Mouse (Mus musculus) midbrain, postnatal 0 days (tissue): ENCODE measurements around the gene Prokr2. TPM values are rescaled to one million over a fixed set of nuclear protein-coding genes. Genes with fewer than 3 reads are reported as not detected.

Experiments used
- ATAC-seq: fragments of 200-750 bp; cut with Nextera tagmentation; 2 replicates; pipeline ENCODE4 v1.8.0; 2017; ENCODE audit warnings: moderate number of reproducible peaks, mild to moderate bottlenecking, moderate TSS enrichment, moderate library complexity; ENCODE audit not compliant: low FRiP score
- DNase-seq: peaks from one replicate; pipeline ENCODE4 v3.0.0-alpha.2; 2015; ENCODE audit warnings: low spot score
- H3K27ac ChIP-seq: fragments of 300-500 bp; sonication (generic); 2 replicates; pipeline ENCODE4 v1.5.1; 2014; ENCODE audit warnings: low read depth, mild to moderate bottlenecking, low read length, mixed read lengths
- H3K27me3 ChIP-seq: fragments of 300-500 bp; sonication (generic); 2 replicates; pipeline ENCODE4 v1.6.1; 2014; ENCODE audit warnings: low read length, control low read depth, mixed read lengths; ENCODE audit not compliant: insufficient read depth
- H3K36me3 ChIP-seq: fragments of 300-500 bp; sonication (generic); 2 replicates; pipeline ENCODE4 v1.6.1; 2014; ENCODE audit warnings: low read length, control low read depth, mixed read lengths; ENCODE audit not compliant: insufficient read depth
- H3K4me1 ChIP-seq: fragments of 300-500 bp; sonication (generic); 2 replicates; pipeline ENCODE4 v1.6.1; 2014; ENCODE audit warnings: mild to moderate bottlenecking, control low read depth, antibody characterized with exemption, low read length, mixed read lengths; ENCODE audit not compliant: insufficient read depth
- H3K4me2 ChIP-seq: fragments of 300-500 bp; sonication (generic); 2 replicates; pipeline ENCODE4 v1.6.1; 2014; ENCODE audit warnings: low read depth, mild to moderate bottlenecking, low read length, mixed read lengths; ENCODE audit not compliant: poor library complexity, severe bottlenecking
- H3K4me3 ChIP-seq: fragments of 300-500 bp; sonication (generic); 2 replicates; pipeline ENCODE4 v1.5.1; 2014; ENCODE audit warnings: low read depth, mild to moderate bottlenecking, low read length, moderate library complexity
- H3K9ac ChIP-seq: fragments of 300-500 bp; sonication (generic); replicated peaks from 2 replicates; pipeline ENCODE4 v1.6.1; 2014; ENCODE audit warnings: mild to moderate bottlenecking, low read length, moderate library complexity, mixed read lengths; ENCODE audit not compliant: poor library complexity, severe bottlenecking
- H3K9me3 ChIP-seq: fragments of 300-500 bp; sonication (generic); 2 replicates; pipeline ENCODE4 v1.6.1; 2016; ENCODE audit warnings: low read length, control low read depth
- CTCF ChIP-seq: IDR thresholded peaks from 2 replicates; pipeline ENCODE4 v1.5.1; 2016; ENCODE audit warnings: antibody characterized with exemption, mild to moderate bottlenecking
- WGBS: fragments of 180-500 bp; shearing (Covaris S2); extraction: QIAGEN DNeasy Blood & Tissue Kit; methylation state at CpG from one replicate; pipeline ENCODE4 v1.1.7; 2014; 5-methylcytosine and 5-hydroxymethylcytosine counted together
- polyA plus RNA-seq: library from polyadenylated mRNA; unstranded; fragments of >200 nt; fragmentation: Nextera tagmentation; extraction: Ambion mirVana; gene quantifications from 2 replicates; pipeline ENCODE4 v1.2.1, GENCODE M21; 2015
- total RNA-seq: library from RNA; depleted of rRNA; stranded (reverse); fragments of >200 nt; gene quantifications from 2 replicates; pipeline ENCODE4 v1.2.3, GENCODE M21; 2014

Gene Prokr2
- total and polyA plus RNA-seq, 2 experiments from 2014 or later = 6.5 to 24.9 TPM

DNA sequence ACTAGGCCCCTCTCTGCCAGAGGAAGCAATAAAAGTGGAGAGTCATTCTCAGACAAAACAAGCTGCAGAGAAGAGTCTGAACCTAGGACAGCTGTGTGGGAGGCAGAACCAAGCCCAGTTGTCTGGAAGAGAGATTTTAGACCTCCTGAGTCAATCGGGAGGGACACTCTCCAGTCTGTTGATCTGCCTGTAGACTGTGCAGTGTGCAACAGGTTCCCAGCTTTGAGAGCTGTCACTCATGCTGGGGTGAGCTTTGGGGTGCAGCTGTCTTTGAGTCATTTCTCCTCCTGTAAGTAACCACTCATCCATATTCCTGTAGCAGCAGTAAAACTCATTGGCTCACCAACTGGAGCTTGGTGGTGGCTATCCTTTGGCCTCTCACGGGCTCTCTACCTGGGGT, 33.2 kb upstream of the Prokr2 start:
- no peaks in the 10 kb centered on the region for H3K36me3 ChIP-seq
- no peaks in the 10 kb centered on the region for H3K27me3 ChIP-seq
- peaks cover 6% of the 10 kb centered on the region; the same call in 1 of the 2 replicates for H3K9me3 ChIP-seq
- 79% methylated on average over 2 of the region's 2 CpGs for WGBS
- no peak for DNase-seq
- no peak overlapping the region for H3K4me3 ChIP-seq
- TF ChIP-seq CTCF = no peak
- H3K4me1 ChIP-seq = no peaks in the 10 kb centered on the region
- H3K4me2 ChIP-seq = no peak overlapping the region
- ATAC-seq = no peak
- H3K27ac ChIP-seq = no peak overlapping the region
- no peak overlapping the region for H3K9ac ChIP-seq

DNA sequence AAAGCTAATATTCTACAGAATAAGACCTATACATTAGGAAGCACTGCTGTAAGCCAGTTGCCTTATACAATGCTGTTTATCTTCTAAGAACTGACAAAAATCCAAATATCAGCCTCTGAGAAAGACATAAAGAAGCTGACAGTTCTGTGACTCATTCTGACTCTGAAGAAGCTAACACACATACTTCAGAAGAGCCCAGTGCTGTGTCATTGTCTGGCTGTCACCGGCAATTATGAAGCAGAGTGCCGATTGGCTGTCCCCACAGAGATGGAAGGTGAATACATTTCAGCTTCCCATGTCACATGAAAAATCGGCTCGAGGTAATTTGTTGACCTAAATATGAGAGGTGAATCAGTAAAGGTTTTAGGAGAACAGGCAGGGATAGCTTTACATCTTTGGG, 24.9 kb upstream of the Prokr2 start:
- H3K4me1 ChIP-seq = no peaks in the 10 kb centered on the region
- WGBS = 69% methylated on average over 4 of the region's 4 CpGs
- no peak overlapping the region for H3K4me3 ChIP-seq
- H3K9me3 ChIP-seq = no peaks in the 10 kb centered on the region
- ATAC-seq (no peak), DNase-seq (no peak)
- H3K4me2 ChIP-seq = no peak overlapping the region
- H3K27ac ChIP-seq = no peak overlapping the region
- no peak for TF ChIP-seq CTCF
- H3K36me3 ChIP-seq = no peaks in the 10 kb centered on the region
- H3K9ac ChIP-seq = no peak overlapping the region
- H3K27me3 ChIP-seq = no peaks in the 10 kb centered on the region

DNA sequence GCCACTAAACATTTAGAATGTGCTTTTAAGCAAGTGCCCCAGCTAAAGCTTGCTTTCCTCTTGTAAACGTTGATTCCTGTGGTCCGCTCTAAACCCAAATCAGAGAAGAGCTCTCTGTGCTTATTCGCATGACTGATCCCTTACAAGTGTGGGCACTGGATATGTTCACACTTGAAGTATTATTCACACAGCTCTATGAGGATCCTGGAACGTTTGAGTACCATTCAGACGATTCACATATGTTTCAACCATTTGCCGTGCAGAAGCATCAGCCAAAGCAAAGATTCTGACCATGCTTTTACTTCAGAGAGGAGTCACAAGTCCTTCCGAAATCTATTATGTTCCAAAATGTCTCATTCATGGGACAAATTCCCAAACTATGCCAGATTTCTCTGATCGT, 12.9 kb upstream of the Prokr2 start:
- Histone ChIP-seq H3K27ac (no peak overlapping the region), H3K36me3 (no peaks in the 10 kb centered on the region), H3K4me3 (no peak overlapping the region), H3K27me3 (no peaks in the 10 kb centered on the region), H3K4me2 (no peak overlapping the region), H3K9me3 (peaks cover 12% of the 10 kb centered on the region), H3K9ac (no peak overlapping the region), H3K4me1 (no peaks in the 10 kb centered on the region)
- ATAC-seq (no peak), DNase-seq (no peak)
- 81% methylated on average over 8 of the region's 8 CpGs for WGBS
- no peak for TF ChIP-seq CTCF

DNA sequence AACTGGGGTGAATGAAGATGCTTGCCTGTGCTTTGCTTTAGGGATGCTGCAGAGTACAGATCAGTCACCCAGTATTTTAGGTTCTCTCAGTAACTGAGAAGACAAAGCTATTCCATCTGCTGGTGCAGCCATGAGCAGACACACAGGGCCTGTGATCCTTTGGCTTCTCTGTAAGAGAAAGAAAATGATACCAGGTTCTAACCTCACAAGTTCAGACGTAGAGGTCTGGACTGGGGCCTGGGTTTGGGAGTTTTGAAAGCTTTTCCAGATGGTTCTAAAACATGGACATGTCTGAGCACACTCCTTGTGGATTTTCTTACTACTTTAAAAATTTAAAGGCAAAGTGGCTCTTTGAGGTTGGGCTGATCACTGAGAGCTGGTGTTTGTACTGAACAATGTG, 10.5 kb upstream of the Prokr2 start:
- no peak for ATAC-seq
- WGBS = 70% methylated on average over 1 of the region's 1 CpGs
- Histone ChIP-seq H3K36me3 (no peaks in the 10 kb centered on the region), H3K4me3 (no peak overlapping the region), H3K27ac (no peak overlapping the region), H3K4me1 (no peaks in the 10 kb centered on the region), H3K9ac (no peak overlapping the region), H3K4me2 (no peak overlapping the region), H3K9me3 (peaks cover 12% of the 10 kb centered on the region), H3K27me3 (no peaks in the 10 kb centered on the region)
- DNase-seq = no peak
- TF ChIP-seq CTCF = no peak

DNA sequence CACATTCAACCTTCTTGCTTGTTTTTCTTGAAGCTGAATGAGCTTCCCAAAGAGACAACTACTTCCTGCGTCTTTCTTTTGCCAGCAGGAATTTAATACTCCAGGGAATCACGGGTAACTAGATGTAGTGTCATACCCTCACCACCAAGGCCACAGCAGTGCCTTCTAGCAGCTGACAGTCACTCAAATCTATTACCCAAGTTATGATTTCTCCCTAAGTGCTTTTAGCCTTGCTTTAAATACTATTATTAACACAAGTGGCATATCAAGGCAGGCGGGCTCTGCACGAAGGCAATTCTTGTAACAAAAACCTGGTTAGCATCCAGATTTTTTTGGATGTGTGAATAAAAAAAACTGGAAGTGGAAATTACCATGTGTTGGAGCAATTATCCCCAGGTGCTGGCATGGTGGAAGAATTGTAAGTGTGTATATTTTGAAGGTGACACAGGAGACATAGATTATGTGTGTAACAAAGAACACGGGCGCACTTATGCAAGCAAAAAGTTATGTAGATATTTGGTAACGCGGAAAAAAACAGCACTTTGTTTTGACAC, 5.4 kb upstream of the Prokr2 start:
- WGBS = 87% methylated on average over 8 of the region's 8 CpGs
- Histone ChIP-seq H3K27me3 (0 out of 2 replicates have a peak, but pooled peaks cover 3% of the 10 kb centered on the region), H3K36me3 (no peaks in the 10 kb centered on the region), H3K9ac (no peak overlapping the region), H3K4me1 (no peaks in the 10 kb centered on the region), H3K9me3 (no peaks in the 10 kb centered on the region), H3K4me3 (no peak overlapping the region), H3K4me2 (no peak overlapping the region), H3K27ac (no peak overlapping the region)
- ATAC-seq (no peak), DNase-seq (no peak)
- no peak for TF ChIP-seq CTCF

DNA sequence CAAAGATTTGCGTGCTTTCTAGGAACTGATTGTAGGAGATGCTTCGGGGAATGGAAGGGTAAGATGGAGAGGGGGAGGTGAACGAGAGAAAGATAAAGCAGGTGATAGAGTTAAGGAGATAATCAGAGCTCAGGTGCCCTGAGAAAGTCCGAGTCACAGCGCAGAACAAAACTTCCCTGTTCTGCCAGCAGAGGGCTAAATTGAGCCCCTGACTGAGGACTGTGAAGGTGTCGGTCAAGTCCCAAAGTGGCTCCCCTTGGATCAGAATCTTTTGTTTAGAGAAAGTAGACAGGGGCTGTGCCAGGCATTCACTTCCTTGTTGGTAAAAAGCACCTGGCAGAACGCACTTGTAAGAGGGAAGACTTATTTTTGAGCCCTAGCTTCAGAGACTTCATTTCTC, 4.3 kb upstream of the Prokr2 start:
- 33% methylated on average over 7 of the region's 7 CpGs for WGBS
- ATAC-seq (no peak), DNase-seq (peak; percentile 18)
- no peaks in the 10 kb centered on the region for H3K36me3 ChIP-seq
- no peaks in the 10 kb centered on the region for H3K9me3 ChIP-seq
- no peak overlapping the region for H3K4me2 ChIP-seq
- H3K4me3 ChIP-seq = no peak overlapping the region
- TF ChIP-seq CTCF = peak; percentile 67
- H3K27me3 ChIP-seq = 0 out of 2 replicates have a peak, but pooled peaks cover 3% of the 10 kb centered on the region
- H3K9ac ChIP-seq = no peak overlapping the region
- no peaks in the 10 kb centered on the region for H3K4me1 ChIP-seq
- H3K27ac ChIP-seq = no peak overlapping the region
